Mouse (Mus musculus) E14TG2a.4 (cell line): Measurements from ENCODE around the gene Them4.

ENCODE experiments used
- CTCF ChIP-seq: conservative IDR thresholded peaks from 2 replicates; pipeline ENCODE4 v1.5.1; 2014; ENCODE audit warnings: low read length
- NANOG ChIP-seq: IDR thresholded peaks from 2 replicates; pipeline ENCODE4 v1.6.1; 2014; ENCODE audit warnings: borderline replicate concordance, low read length, mixed read lengths

GRCm38 (mm10) chr3:94275991-94276390 lies 33.9 kb upstream of the Them4 start:
- no peak for TF ChIP-seq CTCF
- TF ChIP-seq NANOG = no peak
